Mouse (Mus musculus): ENCODE data around the gene Gm20538.

The Gm20538 gene

DNA sequence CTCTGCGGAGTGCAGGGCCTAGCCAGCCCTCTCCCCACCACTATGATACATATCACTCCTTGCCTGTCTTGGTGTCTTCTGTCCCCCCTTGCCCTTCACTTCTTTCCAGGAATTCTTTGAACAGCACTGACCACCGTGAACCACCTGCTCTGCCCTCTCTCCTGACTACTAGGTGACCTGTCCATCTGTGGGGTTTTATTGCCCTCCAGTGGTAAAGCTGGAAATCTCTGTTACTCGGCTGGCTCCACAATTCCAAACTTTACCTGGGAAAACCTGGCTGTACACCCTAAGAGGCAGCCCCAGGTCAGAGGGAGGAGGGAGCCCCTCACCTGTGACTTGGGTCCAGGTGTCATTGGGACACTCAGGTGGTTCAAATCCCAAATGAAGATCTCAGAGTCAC lies 17.3 kb downstream of the Gm20538 start:
- no peak for DNase-seq (ENCODE audit: extremely low read depth, insufficient read length, low spot score)

DNA sequence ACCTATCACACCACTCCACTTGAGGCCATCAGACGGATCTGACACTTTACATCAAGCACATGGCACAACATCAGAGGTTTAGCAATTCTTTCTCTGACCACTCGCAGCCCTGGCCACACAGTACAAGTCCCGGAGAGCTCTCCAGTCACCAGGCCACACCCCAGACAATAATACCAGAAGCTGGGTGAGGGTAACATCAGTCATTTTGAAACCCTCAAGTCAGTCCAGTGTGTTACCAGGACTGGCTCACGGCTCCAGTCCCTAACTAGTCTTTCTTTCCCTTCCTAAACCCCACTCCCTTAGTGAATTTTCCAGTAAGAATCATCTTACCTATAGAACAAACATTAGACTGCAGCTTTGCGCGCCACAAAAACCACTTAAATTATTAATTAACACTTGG lies 22.6 kb downstream of the Gm20538 start:
- no peak for DNase-seq (ENCODE audit: extremely low read depth, insufficient read length, low spot score)

DNA sequence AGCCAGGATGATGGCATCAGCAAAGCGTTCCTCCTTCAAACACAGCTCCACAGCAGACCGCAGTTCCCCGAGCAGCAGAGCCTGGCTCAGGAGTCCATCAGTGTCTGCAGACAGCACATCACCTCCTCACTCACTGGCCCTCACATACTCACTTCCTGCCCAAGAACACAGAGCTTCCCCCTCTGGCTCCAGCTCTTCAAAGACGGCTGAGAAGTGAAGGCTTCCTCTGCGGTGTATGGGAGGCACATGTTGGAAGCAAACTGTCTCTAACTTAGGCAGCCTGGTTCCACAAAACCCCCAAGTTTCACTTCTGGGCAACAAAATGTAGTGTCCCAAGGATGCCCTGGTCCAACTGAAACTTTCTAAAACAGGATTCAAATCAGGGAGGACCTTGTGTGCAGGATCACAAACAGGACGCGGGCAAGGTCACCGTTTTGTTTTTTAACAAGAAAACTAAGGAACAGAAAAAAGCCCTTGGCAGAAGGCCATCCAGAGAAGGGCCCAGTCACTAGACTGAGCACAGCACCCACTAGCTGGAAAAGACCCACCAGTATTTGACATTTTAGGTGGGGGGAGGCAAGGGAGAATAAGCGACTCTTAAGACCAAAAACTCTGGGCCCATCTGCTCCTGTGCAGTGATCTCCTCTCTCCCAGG lies 27.0 kb downstream of the Gm20538 start:
- DNase-seq (ENCODE audit: extremely low read depth, insufficient read length, low spot score): no peak

DNA sequence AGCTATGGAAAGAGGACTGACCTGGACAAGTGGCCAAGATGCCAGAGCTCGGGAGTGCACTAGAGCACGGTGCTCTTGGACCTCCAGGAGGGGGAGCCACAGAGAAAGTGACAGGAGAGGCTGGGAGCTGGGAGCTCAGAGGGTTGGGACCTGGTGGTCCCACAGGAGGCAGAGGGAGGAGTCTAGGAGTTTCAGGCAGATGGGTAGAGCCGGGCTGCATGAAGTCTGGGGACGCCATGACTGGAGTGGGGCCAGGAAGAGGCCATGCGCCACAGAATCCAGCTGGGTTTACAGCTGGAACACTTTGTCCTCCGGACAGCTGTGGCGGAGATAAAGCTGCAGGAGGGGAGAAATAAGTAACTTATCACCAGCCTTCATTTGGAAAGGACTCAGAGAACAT lies 33.5 kb downstream of the Gm20538 start:
- DNase-seq (ENCODE audit: extremely low read depth, insufficient read length, low spot score): no peak

DNA sequence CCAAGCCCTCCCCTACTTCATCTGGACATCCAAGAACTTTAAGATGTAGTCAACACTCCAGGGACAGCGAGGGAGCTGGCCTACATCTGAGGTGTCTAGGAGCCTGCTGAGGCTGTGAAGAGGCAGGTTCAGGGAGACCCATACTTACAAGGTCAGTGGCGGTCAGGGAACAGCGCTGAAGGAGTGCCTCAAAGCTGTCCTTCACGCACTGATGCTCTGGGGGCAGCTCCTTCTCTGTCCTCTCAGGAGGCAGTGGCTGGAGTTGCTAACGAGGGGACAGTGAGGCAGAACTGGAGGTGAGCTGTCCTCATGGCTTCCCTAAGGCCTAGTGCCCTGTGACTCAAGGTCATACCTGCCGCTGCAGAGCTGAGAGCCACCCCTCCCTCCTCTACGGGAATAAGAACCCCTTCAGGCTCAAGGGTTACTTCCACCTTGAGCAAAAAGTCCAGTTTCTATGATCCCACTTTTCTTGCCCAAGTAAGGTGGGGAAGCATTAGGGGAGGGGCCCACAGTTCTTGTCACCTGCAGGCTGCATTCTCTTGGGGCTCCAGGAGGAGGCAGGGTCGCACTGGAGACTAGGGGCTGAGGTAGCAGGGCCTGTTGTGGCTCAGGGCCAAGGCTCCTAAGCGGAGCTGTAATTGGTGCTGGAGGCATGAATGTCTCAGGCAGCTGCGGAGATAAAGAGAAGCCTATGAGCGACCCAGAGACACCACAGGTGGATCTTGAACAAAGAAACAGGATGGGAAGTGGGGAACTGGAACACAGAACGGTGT lies 34.4 kb downstream of the Gm20538 start:
- no peak for DNase-seq (ENCODE audit: extremely low read depth, insufficient read length, low spot score)

DNA sequence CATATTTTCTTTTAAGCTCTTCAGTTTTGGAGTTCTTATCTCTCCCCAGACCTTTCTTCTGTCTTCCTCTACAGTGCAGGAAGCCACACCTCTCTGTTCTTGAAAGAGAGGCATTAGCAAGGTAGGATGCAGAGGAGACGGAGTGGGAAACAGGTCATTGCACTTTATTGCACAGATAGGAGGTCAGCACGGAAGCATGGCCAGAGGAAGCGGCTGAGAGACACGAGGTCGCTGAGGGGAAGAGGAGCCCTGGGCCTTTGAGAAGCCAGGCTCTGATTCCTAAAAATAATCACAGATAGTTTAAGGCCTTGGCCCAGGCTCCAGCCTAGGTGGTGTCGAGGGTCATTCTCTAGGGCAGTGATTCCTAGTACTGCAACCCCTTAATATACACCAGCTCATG lies 36.9 kb downstream of the Gm20538 start:
- DNase-seq (ENCODE audit: extremely low read depth, insufficient read length, low spot score): no peak

DNA sequence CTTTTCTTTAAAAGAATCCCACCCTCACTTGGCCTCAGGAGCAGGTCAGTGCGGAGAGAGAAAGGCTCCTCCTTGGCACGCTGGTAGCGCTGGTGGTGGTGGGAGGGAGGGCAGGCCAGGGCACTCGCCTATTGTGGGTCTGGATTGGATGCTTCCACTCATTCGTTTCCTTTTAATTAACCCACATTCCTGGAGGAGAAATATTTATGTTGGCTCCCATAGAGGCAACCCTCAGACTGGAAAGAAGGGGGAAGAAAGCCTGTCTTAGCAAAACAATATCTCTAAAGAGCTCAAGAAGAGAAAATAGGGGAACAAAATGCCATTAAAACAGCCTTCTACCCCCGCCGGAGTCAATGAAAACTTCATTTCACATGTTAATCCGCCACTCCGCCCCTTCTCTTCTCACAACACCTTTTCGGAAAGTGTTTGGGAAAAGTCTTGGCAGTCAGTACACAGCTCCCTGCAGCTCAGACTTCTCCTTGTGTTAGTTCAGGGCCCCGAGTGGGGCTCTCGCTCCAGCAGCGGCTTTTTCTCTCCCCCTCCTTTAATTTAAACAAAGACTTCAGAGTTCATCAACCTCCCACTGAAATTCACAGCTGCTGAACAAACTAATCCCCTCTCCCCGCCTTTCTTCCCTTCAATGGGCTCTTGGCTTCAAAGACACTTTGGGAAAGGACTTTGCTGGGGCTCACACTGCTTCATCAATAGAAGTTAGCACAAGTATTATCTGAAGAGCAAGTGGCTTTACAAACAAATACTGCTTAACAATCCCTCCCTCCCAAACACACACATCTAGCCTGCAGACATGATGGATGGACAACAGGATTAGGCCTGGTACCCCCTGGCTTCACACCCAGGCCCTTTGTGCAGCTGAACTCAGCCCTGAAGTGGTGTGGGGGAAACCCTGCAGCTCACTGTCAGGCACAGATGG lies 37.8 kb downstream of the Gm20538 start:
- DNase-seq (ENCODE audit: extremely low read depth, insufficient read length, low spot score): no peak

DNA sequence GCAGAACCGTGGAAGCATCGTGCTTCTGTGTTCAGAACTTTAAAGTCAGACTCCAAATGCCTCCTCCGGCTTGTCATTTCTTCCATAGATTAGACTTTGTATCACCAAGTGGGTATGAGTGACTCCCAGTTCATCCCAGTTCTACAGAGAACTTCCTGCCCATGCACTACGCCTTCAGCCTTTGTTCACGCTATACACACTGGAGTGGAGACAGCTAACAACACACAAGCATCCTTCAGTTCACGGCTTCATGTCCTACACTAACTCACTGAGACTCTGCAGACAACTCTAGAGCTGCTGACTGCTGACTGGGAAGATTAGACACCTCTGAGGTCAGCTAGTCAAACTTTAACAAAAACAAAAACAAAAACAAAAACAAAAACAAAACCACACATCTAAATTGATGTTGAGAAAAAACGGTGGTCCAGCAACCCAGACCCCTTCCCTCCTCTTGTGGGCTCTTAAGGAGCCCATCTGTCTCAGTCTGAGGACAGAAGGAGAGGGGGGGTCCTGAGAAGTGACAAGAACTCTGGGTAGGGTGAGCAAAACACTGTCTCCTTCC lies 38.6 kb downstream of the Gm20538 start:
- DNase-seq (ENCODE audit: extremely low read depth, insufficient read length, low spot score): no peak

DNA sequence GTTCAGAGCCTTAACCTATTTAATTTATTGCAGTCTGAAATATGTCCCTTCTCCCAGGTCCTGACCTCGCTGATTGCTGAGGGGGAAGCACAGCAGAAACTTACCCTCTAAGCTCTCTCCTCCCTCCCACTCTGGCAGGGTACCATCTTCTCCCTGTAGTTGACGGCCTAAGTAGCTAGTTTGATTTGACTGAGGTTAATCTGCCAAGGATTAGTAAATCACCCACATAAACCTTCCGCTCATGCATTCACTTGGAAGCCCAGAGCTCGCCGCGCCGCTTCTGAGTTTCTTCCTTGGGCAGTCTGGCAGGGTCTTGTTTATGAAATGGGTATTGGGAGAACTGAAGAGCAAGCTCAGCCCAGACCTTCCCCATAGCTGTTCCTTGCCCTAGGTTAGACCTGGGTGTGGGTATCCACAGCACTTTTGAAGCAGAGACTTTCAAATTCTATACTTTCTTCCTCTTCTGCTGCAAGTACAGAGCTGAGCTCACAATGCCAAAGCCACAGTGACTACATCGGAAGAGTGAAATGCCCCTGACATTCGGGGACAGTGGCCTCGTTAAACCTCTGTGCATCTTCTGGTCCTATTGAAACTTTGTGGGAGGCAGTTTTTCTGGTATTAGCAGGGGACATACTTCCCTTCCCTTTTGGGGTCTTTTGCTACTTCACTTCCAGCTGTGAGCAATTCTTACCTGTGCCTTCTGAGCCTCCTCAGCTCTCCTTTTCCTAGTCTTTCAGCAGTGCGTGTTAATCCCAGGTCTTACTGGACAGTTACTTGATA lies 39.4 kb downstream of the Gm20538 start:
- no peak for DNase-seq (ENCODE audit: extremely low read depth, insufficient read length, low spot score)

DNA sequence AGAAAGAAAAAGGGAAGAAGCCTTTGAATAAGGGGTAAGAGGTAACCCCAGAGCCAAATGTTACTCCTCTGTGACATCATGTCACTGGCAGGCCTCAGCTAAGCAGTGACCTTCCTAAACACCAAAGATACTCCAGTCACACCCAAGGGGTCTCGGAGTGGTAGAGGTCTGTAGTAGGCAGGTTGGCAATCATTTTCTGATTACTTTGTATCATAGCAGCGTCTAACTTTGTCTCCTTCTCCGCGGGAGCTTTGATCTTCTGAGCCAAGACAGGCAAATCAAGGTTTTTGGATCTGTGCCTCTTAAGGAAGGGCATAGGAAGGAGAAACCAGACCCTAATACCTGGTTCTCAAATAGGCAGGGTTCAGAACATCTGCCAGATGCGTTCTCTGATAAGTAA lies 40.0 kb downstream of the Gm20538 start:
- DNase-seq (ENCODE audit: extremely low read depth, insufficient read length, low spot score): no peak

DNA sequence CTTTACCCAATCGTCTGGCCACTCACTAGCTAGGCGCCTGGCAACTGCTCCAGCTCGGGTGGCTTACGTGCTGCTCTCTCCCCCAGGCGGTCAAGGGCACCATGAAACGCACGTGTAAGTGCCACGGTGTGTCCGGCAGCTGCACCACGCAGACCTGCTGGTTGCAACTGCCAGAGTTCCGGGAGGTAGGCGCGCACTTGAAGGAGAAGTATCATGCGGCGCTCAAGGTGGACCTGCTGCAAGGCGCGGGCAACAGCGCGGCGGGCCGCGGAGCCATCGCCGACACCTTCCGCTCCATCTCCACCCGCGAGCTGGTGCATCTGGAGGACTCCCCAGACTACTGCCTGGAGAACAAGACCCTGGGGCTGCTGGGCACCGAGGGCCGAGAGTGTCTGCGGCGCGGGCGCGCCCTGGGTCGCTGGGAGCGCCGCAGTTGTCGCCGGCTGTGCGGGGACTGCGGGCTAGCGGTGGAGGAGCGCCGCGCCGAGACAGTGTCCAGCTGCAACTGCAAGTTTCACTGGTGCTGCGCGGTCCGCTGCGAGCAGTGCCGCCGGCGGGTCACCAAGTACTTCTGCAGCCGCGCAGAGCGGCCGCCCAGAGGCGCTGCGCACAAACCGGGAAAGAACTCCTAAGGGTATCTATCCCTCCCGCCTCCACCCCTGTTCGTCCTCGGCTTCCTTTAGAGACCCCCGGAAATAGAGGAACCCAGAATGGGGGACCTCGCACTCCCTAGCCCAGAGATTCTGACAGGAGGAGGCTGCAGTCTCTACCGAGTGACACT lies 41.0 kb downstream of the Gm20538 start:
- peak; percentile 22 for DNase-seq (ENCODE audit: extremely low read depth, insufficient read length, low spot score)

DNA sequence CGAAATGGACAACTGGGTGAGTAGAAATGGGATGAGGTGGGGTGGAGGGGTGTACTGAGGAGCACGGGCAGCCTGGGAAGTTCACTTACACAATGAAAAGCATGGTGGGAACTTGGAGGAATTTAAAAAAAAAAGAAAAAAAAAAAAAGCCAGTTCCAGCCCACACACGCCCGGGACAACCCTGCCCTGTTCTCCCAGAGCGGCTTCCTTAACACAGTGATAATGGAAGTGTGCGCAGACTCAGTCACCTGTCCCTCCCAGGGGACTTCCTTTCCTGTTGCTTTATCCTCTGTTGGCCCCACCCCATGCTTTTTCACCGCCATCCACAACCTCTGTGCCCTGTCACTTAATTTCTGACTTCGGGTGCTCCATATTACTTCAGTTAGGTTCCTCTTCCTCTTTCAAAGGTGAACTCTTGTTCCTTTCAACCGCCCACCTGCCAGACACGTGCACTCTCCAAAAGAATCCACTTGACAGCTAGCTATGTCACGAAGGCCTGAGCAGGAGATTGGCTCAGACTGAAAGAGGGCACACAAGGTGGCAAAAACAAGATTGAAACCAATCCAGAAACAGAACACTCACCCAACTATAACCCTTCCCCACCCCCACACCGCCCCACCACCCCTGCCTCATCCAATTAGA lies 42.0 kb downstream of the Gm20538 start:
- DNase-seq (ENCODE audit: extremely low read depth, insufficient read length, low spot score): no peak

DNA sequence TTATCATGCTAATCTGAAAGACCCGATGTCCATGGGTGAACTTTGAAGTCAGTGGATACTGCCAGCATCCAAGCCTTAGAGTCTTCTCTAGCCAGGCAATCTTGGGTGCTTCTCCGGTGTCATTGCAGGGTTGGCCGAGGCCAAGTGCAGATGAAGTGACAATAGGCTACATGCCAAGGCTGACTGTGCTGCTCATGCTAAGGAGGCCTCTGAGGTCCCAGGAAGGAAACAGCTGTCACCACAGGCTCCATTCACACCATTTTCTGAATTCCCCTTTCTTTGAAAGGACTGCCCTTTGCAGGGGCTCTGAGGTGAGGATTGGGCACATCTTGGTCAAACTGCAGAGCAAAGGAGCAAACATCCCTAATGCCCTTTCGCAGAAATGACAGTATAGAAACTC lies 49.9 kb downstream of the Gm20538 start:
- DNase-seq (ENCODE audit: extremely low read depth, insufficient read length, low spot score): no peak

DNA sequence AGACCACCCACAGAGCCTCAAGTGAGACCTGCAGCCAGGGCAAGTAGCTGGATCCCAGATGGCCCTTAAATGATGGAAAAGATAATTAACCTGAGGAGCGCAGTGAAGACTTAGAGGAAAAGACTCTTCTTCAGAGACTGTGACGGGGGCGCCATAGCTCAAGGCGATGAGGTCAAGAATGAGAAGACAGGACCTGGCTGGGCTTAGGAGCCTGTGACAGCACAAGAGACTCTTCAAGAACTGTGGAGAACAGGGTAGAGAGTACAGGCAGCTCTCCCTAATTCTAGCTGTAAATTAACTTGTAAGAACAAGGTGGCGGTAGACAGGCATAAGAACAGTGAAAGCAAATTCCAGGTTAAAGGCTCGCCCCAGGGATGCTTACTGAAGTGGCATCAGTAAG lies 50.7 kb downstream of the Gm20538 start:
- no peak for DNase-seq (ENCODE audit: extremely low read depth, insufficient read length, low spot score)

DNA sequence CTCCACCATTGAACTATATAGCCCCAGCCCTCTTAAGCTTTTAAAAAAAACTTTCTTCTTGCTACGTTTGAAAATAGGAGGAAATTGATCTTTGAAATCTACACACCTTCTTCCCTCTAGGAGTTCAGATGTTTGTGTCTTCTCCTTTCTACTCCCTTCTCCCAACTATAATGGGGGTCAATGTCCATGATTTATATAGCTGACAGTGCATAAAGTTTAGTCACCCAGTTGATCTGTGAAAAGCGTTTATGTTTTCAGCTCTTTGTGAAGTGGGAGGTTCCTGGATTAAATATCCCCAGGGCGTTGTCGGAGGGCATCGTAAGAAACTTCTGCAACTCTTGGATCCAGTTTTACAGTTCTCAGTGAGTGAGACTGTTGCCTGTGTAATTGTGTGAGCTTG lies 52.4 kb downstream of the Gm20538 start:
- DNase-seq (ENCODE audit: extremely low read depth, insufficient read length, low spot score): no peak

DNA sequence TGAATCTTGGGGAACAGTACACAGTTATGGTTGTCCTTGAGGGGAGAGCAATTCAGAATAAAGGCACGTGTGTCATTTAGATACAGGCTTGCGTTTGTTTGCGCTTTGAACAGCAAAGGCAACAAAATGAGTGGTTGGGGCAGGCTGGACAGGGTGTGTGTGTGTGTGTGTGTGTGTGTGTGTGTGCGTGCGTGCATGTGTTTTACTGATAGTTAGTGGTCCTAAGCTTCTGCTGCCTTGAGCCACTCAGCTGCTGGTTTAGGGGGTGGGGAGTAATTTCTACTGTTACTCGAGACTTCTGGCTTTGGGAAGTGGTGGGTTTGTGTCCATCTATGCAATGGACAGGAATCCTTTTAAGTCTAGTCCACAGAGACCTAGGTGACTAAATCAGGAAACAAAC lies 53.7 kb downstream of the Gm20538 start:
- no peak for DNase-seq (ENCODE audit: extremely low read depth, insufficient read length, low spot score)

DNA sequence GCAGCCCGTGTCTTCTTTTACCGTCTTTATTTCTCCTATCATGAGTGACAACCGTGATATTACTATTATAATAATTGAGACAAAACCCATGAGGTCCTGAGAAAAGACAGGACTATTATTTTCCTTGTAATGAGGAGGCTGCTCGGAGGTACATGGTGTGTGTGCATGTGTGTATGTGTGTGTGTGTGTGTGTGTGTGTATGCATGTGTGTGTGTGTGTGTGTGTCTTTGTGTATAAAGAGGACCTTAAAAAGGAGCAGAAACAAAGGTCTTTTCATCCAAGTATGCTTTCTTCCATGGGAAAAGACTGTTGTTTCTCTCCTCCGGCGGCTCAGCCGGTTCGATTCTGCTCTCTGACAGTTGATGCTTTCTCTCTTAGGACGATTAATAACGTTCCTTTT lies 55.7 kb downstream of the Gm20538 start:
- no peak for DNase-seq (ENCODE audit: extremely low read depth, insufficient read length, low spot score)

DNA sequence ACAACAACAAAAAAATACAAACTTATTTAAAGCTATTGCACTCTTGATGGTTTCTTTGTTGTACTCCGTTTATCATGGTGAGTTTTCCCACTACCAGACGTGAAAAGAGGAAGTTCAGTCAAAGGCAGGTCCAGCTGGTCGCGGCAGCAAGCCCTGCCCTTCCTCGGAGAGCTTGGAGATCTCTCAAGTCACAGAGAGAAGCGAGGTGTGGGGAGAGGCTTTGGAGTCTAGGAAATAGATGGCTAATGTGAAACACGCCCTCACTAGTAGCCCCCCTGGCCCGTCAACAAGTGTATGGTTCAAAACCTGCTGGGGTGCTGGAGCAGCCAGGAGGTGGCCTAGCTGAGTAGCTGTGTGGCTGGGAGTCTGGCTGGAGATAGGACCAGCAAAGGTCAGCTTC lies 56.1 kb downstream of the Gm20538 start:
- DNase-seq (ENCODE audit: extremely low read depth, insufficient read length, low spot score): no peak
